Mouse (Mus musculus): ENCODE results near the gene Apeh. TPM values are rescaled to one million over a fixed set of nuclear protein-coding genes. Genes with fewer than 3 reads are reported as not detected.

Apeh gene
- total RNA-seq, 2 experiments from 2014 or later, result 72.2 to 81.8 TPM

DNA sequence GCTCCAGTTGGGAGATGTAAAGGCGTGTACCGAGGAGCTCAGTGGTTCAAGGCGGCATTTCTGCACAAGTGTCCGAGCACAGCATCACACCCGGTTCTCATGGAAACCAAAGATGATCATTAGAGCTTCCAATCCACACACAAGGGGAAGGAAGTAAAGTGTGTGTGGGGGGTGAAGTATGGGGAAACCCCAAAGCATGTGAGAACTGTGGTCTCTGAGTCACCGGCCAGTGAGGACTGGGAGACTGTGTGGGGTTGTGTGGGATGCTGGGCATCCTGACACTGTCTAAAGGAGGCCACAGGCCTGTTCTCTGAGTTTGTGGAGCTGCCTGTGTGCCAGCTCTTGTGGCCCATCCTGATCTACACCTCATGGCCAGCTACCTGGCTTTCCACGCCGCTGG, 26.3 kb upstream of the Apeh start:
- DNase-seq, result no peak

DNA sequence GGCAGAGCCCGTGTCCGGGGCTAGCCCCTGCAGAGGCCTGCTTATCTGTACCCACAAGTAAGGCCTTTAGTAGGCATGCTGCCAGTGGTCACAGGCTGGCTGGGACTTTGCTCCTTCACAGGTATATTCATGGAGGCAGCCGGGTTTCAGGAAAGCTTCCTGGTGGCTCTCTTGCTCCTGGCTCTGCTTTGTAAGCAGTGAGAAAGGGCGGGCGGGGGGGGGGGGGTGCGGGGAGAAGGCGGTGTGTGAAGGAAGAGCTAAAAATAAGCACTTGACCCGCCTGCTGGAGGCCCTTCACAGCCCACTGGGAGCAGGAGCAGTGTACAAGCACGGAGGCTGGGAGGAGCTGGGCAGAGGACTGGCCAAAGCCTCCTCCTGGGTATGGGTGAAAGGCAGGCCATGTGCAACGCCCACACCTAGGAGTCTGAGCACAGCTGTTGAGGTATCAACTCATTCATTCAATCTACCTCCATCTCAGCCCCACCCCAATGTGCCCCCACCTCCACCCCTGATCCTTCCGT, 25.5 kb upstream of the Apeh start:
- DNase-seq, result peak; percentile 67

DNA sequence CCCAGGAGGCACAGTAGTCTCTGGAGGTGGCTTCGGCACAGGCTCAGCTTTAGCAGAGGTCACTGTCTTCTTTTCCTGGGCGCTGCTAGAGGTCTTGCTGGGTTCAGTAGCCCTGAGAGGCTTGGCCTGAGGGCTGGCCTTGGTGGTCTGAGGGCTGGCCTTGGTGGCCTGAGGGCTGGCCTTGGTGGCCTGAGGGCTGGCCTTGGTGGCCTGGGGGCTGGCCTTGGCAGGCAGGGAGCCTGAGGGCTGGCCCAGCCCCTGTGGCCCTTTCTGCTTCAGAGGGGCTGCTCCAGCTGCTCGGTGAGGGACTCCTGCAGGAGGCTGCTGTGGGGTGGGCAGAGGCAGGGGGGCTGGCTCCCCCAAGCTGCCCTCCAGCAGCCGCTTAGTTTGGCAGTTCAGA, 22.7 kb upstream of the Apeh start:
- DNase-seq, result peak; percentile 80

DNA sequence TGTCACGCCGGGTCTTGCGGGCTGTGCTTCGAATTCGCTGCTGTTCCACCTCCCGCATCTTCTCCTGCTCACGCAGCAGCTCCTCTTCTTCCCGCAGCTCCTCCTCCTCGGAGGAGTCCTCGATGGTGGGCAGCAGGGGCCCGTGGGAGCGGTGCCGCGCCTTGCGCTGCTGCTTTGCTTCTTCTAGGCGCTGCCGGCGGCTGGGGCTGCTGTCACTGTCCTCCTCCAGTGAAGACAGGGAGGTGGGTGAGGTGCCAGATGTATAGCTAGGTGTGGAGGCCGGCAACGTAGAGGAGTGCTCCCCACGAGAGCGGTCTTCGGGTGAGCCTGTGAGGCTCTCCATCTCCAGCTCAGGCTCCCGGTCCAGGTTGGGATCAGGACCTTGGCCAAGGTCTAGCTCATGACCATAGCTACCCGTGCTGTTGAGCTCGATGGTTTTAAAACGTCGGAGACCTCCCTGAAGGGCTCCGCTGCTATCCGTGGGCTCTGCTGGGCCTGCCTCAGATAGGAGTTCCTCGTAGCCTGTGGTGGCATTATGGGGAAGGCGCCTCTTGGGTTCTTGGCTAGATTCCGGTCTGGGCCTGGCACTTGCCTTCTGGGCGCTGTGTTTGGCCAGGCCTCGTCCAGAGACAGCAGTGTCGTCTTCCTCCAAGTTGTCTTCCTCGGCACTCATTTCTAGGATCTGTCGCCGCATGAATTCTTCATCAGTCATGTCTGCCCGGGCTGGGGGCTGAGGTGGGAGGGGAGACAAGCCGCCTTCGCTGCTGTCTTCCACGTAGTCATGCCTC, 21.1 kb upstream of the Apeh start:
- DNase-seq, result no peak

DNA sequence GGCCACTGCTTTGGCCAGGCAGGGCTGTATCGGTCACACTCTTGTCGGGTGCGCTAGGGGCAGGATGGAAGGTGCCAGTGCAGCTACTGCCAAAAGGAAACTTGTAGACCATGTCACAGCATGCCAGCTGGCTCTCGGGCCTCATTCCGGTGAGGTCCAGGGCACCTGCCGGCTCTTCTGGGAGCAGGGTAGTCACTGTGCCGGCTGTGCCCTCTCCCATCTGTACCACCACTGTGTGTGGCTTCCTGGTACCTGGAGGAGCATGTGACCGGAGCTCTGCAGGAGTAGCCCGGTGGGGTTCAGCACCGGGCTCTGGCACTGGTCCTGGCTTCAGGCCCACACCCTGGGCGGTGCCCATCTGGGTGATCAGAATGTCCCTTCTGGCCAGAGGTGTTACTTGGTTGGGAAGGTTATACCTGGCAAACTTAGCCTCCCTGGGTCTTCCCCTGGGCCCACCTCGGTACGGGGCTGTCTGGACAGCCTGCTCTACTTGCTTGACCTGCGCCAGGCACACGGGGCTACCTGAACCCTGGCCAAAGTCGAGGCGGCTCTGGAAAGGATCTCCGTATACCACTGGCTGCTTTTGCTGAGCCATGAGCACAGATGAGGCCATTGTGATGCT, 18.4 kb upstream of the Apeh start:
- peak; percentile 33 for DNase-seq

DNA sequence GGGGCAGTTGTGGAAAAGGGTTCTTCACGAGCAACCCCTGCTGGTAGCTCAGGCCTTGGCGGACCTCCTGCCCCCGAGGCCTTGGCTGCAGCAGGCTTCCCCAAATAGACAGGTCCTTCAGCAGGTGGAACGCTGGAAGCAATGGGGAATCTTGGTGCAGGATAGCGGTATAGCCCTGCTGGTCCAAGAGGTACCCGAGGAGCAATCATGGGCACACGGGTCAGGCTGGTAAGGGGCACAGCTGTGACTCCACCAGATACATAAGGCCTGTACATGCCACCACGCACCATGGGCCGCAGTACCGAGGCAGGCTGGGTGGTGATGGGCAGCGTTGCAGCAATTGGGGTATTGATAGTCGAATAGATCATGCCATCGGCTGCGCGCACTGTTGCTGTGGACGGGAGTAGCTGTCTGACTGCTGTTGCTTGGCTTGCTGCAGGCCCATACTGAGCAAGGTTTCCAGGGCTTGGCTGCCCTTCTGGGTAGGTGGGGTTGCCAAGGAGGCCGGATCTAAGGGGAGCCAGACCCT, 17.3 kb upstream of the Apeh start:
- DNase-seq, result no peak

DNA sequence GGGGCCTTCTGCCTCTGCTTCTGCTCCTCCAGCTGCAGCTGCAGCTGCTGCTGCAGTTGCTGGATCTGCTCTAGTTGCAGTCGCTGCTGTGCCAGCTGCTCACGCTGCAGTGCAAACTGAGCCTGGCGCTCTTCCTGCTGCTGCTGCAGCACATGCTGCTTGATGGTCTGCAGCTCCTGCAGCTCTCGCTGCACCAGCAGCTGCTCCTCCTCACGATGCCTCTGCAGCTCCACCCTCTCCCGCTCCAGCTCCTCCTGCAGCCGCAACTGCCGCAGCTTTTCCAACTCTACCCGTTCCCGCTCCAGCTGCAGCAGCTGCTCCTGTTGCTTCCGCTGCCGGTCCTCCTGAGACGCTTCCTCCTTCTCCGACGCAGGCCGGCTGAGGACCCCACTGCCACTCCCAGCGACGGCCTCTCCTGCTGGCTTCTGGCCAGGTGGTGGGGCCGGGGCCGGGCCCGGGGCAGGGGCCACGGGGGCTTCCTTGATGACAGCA, 16.7 kb upstream of the Apeh start:
- no peak for DNase-seq

DNA sequence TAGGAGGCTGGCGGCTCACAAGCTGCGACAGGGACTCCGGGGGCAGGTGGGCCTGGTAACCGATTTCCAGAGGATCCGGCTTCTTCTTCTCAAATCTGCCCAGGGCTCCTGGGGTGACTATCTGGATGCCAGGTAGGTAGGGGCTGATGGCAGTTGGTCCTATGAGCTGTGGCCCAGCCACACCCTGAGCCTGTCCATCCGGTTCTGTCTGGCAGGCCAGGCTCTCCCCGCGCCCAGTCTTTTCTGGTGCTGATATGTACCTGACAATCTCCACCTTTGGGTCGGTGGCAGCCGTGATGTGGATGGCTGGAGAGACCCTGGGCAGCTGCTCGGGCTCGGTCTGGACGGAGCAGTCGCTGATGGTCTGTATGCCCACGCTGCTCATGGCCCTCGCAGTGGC, 15.8 kb upstream of the Apeh start:
- no peak for DNase-seq

DNA sequence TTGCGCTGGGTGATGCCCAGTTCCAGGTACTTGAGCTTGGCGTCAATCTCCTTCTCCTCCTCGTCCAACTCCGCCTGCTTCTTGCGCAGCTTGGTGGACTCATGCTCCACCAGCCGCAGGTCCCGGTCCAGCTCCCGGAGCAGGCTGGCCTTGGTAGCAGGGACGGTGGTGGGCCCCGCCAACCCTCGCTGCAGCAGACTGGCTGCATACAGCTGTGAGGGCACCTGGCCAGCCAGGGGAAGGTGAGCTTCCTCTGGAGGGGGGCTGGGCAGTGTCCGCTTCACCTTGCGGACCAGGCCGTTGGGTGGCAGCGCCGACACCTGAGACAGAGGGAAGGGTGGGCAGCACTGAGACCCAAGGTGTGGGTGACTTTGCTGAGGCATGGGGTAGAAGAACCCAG, 13.5 kb upstream of the Apeh start:
- no peak for DNase-seq

DNA sequence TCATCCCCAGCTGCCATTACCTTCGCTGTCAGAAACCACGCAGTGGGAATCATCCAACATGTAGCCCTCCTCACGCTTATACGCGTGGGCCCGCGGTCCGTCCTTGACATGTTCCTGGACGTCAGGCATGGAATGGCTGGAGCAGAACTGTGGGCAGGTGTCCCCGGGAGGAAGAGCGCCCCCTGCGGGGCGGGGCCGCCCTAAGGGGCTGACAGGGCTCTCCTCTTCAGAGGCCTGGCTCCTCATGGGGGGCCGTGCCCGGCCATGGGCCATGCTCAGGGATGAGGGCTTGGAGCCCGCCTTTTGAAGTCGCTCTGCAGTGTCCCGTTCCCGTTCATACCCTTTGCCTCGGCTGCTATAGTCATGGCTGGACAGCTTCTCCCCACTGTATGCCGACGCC, 11.7 kb upstream of the Apeh start:
- DNase-seq, result no peak

DNA sequence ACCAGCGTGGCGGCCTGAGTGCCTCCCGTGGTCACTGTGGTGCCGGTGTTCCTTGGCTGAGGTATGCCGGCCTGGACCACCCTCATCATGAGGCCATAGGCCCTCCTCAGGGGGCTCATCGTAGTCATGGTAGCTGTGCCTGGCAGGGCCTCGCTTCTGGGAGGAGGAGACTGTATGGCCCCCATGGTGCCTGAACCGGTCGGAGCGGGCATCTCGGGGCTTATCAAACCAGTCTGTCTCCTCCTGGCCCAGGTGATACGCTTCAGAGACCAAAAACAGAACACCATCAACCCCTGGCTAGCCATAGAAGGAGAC, 11.1 kb upstream of the Apeh start:
- no peak for DNase-seq

DNA sequence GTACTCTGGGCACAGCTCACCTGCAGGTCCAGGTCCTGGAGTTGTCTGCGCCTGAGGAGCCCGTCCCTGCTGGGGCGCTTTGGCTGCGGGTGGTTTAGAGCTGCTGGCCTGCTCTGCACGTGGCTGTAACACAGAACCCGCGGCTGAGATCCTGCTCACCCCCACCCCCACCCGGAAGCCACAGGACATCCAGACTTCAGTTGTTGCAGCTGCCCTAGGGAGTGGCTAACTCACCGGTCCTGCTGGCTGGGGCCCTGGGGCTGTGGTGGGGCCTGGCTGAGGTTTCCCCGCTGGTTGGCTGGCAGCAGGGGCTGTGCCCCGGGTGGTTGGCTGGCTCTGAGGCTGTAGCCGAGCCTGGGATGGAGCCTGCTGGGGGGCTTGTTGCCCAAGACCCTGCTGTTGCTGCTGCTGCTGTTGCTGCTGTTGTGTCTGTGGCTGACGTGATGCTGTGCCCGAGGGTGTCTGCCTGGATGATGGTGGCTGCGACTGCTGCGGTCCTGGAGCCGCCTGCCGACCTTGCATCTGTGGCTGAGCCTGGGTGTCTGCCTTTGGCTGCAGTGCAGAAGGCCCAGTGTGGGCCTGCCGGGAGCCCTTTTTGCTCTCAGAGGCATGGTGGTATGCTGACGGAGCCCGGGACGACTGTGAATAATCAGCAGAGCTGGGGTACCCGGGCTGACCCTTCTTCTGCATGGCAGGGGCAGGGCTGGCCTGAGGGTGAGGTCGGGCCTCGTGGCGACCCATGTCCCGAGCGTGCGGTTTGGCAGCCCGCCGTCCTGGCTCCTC, 10.6 kb upstream of the Apeh start:
- DNase-seq, result no peak

DNA sequence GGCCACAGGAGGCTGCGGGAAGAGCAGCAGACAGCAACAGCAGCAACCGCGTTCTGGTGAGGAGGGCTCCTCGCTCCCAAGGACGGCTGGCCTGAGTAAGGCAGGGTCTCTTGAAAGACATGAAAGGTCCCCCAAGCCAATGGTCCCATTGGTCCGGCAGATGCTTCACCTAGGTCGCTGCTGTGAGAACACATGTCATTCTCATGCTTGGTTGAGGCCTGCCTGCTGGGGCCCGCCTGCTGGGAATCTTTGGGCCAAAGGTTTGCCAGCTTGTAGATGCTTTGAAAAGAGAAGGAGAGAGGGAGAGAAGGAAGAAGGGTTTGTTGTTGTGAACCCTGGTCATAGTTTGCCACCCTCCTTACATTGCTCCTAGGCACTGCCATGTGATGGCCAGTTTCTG, 5.2 kb upstream of the Apeh start:
- DNase-seq, result no peak

DNA sequence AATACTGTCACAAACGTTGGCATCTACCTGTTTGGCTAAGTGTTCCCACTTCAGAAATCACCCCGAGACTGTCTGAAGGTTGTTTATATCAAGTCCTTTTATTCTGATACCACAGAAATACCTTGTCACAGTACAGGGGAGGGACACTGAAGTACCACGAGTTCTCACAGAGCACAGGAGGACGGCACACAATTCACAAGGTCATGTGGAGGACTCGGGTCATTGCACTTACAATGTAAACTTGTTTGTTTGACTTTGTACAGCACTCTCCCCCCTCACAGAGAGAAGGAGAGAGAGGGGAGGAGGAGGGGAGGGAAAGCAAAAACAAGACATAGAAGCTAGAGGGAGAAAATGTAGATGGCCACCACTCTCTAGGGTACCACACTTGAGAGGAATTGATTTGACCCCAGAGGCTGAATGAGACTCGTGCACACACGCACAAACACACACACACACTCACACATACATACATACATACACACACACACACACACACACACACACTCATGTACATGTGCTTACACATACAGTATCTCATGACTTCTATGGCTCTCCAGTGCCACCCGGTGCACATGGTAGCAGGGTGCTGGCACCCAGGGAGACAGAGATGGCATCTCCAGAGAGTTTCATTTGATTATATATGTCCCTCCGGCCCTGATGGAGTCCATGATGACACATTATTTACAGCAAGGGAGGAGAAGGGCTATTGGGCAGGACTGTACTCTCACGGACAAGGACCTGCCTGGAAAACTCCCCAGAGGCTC, 1.7 kb upstream of the Apeh start:
- no peak for DNase-seq

DNA sequence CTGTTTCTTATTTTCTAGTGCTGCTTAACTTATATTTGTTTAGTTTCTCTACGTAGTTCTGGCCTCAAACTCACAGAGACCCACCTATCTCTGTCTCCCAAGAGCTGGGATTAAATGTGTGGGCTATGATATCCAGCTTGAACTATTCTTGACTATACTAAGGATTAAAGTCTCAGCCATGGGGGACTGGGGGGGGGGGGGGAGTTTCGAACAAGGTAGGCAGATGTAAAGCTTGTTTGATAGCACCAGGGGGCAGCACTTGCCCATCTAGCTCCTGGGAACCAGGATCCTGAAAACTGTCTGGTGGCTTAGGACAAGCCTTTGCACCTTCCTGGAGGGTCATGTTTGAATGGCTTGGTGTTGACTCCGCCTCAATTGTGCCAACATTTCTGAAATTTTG, 1.1 kb upstream of the Apeh start:
- DNase-seq, result peak; percentile 78

DNA sequence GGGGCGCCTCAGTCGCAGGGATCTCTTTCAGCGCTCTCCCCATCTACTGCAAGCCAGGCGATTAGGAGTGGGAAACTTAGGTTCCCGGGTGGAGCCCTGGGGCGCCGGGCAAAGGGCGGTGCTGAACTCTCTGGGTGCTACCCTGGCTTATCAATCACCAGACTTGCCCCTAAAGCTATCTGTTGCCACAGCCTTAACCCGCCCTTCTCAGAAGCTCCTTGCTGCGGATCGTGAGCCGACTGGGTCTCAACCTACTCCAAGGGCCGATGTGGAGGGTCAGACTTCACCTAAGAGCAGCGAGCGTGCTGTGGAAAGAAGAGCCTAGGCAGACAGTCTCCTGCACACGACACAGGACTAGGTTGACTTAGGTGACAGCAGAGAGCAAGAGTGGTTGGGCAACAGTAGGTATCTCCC, 599 bp upstream of the Apeh start:
- DNase-seq, result peak; percentile 56

DNA sequence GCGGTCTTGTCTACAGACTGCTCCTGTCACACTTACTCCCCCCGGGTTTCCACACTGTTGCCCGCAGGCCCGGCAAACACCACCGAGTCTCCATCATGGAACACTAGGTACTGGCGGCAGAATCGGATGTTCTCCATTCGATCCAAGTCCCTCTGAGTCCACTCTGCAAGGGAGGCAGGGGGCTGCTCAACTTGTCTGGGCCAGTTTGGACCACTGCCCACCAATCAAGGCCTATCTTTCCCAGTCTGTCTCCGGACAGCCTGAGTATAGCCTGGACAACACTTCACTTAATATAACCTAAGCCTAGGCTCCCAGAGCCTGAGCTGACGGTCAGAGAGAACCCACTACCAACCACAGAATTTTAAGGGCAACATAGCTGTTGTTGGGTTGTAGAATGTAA, 820 bp downstream of the Apeh start:
- no peak for DNase-seq

DNA sequence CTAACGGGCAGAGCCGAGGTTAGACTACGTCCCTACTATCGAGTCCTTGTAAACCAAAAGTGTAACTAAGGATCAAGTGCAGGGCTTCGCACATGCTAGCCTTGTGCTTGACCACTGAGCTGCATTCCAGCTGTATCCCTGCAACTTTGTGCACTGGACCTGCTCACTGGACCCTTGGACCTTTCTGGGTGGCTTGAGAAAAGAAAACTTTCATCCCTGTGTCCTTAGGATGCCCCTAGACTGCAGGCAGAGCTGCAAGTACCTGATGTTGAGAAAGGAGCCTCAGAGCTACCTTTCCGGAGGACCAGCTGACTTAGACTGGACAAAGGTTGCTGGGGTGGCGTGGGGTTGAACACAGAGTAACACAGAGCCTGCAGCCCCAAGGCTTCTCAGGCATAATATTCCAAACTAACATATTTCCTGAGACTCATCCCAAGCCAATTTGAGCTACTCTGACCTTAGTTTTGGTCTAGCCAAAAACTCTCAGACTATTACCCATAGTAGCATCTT, 3.7 kb downstream of the Apeh start:
- no peak for DNase-seq

DNA sequence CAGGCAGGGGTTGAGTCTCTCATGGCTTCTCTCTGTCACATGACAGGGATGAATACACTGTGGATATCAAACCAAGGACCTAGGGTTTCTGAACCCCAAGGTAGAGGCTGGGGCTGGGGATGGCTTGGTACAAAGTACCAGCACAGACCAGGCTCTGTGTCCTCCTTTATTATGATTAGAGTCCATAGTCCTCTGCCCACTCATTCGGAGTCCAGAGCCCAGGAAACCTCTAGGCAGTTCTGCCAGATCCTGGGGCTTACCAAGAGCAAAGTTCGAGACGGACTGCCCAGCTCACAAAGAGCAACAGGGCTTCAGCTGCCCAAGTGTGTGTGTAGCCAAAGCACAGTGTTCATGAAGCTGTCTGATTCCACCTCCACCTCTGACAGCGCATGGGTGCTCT, 9.1 kb downstream of the Apeh start:
- no peak for DNase-seq

DNA sequence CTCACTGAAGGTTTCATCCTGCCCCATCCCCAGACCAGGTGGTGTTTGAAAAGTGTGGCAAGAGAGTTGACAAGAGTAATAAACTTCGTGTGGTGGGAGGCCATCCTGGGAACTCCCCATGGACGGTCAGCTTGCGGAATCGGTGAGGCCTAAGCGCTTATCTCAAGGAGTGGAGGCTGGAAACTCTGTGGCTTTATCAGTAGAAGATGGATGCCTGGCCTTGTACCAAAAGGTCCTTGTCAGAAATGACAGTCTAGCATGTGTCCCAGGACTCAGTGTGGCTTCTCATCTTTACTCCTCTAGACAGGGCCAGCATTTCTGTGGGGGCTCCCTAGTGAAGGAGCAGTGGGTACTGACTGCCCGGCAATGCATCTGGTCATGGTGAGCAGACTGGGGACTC, 10.8 kb downstream of the Apeh start:
- DNase-seq, result no peak

DNA sequence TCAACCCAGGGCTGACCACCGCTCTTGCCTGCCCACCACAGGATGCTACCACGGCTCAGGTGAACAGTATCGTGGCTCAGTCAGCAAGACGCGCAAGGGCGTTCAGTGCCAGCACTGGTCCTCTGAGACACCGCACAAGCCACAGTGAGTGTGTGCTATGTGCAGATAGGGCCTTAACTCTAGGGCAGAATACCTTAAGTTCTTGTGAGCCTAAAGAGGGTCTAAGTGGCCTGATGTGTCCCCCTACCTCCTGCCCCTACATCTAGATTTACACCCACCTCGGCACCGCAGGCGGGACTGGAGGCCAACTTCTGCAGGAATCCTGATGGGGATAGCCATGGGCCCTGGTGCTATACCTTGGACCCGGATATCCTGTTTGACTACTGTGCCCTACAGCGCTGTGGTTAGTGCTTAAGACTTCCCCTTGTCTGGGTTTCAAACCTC, 11.4 kb downstream of the Apeh start, which contains the start of gene Rnf123:
Gene Rnf123, minus strand, starts transcription at position 359 of the 444 bp plus-strand sequence.
- no peak for DNase-seq

DNA sequence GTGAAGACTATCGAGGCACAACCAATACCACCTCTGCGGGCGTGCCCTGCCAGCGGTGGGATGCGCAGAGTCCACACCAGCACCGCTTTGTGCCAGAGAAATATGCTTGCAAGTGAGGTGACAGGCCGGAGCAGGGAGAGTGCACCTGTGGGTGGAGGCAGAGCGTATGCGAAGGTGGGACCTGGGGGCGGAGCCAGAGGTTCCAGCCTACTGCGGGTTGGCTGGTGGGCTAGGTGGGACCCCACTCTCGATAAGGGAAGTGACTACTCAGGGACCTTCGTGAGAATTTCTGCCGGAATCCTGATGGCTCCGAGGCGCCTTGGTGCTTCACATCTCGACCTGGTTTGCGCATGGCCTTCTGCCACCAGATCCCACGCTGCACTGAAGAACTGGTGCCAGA, 11.9 kb downstream of the Apeh start:
- DNase-seq, result no peak

Measured in adrenal gland, postnatal 10 days (tissue).